Mouse (Mus musculus) frontal cortex, postnatal 36 days (tissue): ENCODE measurements at regions not wholly inside any gene's neighbourhood (a gene's known extent, or its start where the extent isn't known, plus 50 kb on each side); places are given as distances from the start of the nearest gene placed in this dataset.

Source experiments
- DNase-seq, 2 experiments: peaks; one replicate each; pipeline ENCODE4 v3.0.0; 2022; ENCODE audit warnings: low spot score in 2 of 2

DNA sequence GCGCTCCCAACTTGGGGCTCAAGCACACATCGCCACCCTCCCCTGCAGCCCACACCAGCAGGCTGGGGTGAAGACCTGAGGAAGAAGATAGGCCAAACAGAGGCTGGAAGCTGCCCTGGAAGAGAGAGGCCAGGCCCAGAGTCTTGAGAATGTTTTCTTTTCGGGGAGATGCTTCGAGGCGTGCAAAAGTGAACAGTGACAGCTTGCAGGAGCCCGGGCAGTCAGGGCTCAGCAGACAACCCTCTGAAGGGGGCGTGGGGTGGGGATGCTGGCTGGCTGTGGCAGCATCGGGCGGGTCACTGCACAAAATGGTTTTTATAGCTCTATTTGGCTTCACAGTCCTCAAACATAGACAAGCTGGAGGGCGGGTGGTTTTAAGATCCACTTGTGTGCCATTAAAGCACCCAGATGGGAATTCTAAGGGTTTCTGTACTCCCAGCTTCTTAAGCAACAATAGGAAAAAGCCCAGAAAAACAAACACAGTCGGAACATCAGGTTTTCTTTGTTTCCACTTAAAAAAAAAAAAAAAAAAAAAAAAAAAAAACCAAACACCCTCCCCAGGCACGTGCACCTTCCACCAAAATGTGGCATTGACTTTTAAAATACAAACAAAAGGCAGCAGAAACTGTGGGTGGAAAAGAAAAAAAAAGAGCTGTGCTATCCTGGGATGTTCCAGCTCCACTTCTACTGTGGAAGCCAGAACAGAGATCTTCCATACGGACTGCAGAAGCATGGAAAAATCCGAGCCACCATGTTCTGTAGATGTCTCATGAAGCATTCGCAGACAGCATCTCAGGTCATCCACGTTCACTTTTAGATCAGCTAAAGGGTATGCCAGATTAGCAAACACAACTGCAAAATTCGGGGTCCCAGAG is 123.5 kb downstream of the Ly86 start:
- DNase-seq: no peak

DNA sequence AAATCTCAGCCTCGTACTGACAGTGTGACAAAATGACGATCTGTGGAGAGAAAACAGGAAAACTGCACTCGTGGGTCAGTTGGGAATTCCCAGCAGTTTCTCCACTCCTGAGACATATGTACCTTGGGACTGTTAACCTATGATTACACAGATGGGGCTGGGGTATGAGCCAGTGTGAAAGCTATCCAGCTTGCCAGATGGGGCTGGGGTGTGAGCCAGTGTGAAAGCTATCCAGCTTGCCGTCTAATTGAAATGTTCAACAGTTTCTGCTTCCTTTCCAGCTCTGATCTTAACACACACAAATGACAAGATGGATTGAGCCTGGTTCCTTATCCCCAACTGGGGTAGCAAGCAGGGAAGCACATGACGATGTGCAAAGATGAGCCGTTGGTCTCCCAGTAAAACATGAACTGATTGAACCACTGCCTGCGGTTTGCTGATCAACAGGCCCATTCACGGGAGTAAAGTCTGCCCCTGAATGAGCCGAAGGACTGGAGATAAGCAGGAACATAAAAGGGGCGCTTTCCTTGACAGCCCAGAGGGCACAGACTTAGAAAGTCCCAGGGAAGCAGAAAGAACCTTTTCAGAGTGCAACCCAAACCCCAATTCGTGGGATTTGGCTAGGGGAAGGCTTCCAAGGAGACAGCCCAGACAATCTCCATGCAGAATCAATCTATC is 125.4 kb downstream of the Ly86 start:
- no peak for DNase-seq

DNA sequence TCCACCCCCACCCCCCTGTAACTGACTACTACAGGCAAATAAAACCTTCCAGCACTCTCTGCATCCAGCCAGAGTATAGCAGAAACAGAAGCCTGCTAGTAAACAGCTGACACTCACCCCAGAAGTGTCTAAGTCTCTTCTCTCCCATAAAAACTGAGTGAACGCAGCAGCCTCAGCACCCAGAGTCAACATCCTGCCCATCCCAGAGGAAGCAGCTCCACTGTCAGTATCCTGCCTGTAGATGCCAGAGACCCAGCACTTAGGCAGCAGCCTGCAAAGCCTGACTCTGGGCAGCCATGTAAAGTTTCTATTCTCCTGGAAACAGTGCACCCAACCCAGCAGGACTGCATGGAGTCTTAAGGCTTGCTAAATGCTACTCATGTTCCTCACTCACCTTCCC is 128.4 kb downstream of the Ly86 start:
- DNase-seq: no peak

DNA sequence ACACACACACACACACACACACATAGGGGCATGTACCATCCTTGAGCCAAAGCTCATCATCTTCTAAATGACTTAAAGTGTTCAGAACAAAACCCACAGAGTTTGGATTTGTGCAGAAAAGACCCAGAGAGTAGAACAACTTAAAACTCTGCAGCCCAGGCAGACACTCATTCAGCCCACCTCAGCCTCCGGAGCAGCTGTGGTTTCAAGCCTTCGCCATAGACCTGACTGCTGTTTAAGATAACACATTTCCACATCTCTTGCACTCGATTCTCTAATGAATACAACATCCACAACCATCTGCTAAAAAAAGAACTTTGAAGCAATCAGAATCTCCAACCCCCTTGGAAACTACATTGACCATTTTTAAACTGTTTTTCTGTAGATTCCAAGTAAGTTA is 130.8 kb downstream of the Ly86 start:
- DNase-seq: no peak

DNA sequence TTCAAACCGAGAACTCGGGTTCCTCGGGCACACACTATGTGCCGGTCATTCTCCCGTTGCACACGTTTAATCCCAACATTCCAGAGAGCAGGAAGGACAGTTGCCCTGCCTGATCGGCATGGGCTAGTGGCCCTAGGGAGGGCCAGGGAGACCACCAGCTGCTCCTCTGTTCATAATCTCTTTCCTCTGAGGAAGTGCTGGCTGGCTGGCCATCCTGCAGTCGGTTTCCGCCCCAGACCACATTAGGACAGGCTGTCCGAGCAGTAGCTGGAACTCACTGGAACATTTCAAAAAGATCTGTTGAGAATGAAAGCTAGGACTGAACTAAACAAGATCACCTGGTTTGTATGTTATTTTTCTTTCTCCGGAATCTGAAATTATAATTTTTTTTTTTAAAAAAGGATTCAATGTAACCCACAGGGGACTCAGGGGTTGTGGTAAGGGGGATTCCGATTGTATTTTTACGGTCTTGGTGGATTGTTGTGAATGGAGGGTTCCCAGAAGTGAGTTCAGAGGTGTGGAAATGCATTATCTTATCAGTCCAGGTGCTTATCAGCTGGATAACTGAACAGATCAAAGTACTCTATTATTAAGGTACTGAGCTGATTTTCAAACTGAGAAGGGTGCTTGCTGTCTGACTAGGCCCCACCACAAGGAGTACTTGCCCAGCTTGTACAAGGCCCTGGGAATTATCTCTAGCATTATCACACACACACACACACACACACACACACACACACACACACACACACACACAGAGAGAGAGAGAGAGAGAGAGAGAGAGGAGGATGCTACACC is 131.4 kb downstream of the Ly86 start:
- no peak for DNase-seq

DNA sequence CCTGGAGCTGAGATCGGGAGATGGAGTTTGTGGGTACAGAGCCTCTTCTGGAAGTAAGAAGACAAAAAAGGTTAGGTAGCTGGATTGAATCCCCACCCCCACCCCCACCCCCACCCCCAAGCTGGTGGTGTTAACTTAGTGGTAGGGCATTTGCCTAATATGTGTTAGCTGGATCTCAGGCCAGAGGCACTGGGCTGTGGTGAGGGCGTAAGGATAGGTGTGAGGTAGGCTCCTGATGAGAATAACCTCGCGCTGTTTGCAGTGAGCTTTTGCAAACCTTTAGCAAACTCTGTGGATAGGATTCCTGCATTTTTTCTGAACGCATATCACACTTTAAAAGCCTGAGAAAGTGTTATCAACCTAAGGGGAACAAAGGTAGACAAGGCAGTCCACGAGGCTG is 132.3 kb downstream of the Ly86 start:
- no peak for DNase-seq

DNA sequence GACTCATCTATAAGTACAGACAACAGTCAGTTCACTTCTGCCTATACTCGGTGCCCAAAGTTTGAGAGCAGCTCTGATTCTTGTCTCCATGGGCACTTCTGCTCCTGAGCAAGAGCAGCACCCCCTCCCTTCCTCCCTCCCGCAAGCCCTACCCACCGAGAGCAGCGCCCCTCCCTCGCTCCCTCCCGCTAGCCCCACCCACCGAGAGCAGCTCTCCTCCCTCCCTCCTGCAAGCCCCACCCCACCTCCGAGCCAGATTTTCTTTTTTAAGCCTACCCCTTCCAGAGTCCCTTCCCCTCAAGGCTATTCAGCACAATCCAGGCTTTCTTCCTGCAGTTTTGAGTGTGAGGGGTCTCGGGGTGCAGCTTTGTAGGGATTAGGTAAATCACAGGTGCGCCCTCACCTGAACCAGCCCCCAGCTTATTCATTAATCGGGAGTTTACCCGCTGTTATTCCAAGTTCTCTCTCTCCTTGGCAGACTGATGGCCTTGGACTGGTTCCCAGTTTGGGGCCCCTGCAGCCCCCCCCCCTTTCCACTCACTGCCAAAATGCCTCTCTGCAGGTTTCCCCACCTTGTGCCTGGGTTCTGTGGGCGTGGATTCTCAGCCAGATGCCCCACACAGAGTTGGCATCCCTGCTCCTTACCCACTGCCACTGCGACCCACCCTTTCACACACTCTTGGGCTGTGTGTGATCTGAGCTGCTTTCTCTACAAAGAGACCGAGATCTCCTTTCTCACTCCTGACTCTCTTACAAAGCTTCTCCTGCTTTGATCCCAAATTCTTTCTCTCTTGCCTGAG is 132.9 kb downstream of the Ly86 start:
- DNase-seq: no peak

DNA sequence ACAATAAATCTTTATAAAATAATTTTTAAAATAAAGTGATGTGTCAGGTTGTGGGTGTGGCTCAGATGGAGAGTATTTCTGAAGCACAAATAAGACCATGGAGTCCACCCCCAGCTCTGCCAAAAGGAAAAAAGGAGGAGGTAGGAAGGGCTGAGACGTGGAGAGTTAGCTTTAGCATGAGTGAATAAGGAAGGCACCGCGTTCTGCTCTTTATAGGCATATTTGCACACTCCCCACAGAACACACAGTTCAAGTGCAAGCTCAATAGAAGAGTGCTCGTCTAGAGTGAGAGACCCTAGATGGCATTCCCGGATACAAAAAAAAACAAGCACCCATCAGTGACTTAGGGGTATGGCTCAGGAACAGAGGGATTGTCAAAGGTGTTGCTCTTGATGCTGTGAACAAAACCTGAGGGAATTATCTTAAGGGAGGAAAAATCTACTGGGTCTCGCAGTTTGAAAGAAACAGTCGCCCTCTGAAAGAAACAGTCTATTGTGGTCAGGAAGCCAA is 134.2 kb downstream of the Ly86 start:
- no peak for DNase-seq

DNA sequence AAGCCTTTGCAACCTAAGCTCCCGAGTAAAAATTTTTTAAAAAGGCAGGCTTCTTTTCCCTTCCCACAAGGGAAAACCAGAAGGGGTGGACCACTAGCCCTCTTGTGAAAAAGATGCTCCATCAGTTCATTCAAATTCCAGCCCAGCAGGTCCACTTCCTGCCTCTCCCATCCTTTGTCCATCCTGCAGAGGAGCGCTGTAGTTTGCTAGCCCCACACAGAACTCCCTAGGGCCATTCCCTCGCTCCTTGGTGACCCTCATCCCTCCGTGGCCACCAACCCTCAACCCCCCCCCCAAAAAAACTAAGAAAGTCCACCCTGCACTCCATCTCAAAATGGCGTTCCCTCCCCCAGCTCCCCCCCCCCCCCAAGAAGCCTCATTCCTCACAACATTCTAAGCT is 136.5 kb downstream of the Ly86 start:
- no peak for DNase-seq

DNA sequence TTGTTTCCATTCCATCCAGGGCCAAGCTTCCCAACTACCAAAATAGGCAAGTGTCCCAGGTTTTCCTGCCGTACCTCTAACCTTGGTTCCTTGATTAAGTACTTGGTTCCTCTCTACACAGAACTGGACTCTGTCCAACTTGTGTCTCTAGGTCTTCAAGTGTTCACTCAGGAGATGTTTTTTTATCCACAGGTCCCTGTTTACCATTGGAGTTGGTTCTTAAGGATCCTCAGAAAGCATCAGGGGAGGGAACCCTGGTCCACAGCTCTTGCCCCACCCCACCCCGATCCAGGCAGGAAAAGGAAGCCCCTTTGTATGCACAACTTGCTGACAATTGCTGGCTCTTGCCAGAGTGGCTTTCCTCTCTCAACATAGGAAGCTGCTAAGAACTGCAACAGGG is 137.0 kb downstream of the Ly86 start:
- no peak for DNase-seq

DNA sequence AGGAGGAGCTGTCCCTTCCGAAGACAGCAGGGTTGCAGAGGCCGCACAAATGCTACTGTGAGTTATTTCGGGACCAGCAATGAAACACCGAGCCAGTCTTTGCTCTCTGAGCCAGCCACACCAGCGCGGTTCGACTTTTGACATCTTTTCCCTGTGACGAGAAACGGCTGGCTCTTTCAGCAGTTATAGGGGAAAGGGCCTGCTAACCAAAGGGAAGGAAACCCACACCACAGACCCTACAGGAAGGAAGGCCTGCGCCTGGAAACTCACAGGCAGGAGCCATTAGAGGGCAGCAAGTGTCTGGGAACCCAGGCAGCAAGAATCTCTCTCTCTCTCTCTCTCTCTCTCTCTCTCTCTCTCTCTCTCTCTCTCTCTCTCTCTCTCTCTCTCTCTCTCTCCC is 137.6 kb downstream of the Ly86 start:
- DNase-seq: peak; percentile 31 to 48

DNA sequence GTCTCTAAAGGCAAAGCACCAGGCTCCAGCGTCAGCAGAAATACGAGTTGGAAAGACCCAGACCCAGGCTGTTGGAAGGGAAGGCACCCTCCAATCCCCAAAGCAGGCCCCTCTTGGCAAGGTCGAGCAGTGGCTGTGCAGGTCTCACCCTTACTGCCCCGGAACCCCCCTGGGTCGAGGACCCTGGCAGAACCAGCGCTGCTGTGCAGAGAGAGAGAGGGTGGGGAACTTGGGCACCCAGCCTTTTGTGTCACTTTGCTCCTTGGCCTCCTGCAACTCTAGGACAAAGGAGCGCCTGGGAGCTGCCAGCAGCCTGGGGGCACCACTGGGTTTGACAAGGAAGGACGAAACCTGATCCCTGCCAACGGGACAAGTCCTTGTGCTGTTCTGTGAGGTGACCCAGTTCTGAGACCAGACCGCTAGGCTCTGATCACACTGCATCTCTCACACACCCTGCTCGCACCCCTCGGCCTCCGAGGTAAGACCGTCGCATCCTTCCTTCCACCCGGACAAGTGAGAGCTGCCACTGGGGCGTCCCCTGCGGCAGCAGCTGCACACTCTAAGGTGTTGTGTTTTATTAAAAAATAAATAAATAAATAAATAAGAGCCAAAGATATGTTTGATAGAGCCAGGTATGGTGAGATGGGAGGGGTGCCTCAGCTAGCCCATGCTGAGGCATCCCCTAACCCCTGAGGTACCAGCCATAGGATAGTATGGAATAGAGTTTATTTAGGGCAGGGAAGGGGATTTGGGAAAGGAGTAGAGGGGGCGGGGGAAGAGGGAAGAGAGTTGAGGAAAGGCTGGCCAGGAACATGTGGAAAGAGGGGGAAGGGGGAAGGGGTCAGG is 138.2 kb downstream of the Ly86 start:
- DNase-seq: no peak

DNA sequence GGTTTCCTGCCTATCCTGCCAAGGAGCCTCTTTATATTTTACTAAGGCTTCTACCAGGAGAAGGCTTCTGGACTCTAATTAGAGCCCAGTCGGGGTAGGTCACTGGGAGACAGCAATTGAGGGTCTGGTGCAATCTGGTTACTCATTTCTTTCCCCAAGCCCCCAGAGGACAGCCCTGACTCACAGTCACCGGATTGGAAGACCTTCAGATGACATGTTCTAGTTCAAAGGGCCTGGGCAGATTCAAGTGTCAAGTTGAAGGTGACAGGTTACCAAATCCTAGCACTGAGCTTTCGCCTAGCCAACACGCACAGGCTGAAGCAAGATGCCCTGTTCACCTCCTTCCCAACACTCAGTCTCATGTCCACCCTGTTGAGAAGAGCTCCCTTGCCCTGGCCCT is 139.6 kb downstream of the Ly86 start:
- no peak for DNase-seq

DNA sequence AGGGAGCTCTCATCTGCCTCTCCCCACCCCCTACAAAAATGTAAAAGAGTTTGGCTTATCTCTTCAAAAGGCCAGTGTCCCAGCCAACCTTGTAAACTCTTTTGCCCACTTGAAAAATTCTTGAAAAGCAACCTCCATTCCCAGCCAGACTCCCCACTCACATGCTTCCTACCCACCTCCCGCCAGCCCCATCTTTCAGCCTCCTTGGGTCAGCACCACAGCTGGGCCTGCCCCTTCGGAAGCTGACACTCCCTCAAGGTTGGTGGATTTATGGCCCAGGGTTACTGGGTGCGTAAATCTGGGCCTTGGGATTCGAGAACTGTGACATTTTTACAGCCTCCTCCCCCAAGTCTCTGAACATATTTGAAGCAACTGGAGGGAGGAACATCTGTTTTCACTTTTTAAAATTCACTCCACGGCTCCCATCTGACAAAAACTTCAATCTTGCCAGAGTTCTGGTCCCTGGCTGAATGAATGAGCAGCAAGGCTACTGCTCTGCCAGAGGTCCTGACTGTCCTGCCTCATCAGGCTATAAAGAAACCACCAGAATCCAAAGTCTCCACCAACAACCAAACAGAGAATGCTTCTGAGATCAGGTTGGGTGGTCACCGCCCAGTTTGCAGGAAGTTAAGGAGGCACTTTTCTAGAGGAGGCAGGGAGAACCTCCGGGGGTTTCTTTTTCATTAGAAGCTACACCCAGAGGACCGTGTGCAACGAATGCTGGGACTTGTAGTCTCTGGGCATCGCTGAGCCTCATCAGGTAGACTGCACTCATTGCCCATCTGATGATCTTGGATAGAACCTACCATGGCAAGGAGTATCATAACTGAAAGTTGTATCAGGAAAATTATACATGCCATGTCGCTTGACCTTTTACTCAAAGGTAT is 147.3 kb downstream of the Ly86 start:
- no peak for DNase-seq

DNA sequence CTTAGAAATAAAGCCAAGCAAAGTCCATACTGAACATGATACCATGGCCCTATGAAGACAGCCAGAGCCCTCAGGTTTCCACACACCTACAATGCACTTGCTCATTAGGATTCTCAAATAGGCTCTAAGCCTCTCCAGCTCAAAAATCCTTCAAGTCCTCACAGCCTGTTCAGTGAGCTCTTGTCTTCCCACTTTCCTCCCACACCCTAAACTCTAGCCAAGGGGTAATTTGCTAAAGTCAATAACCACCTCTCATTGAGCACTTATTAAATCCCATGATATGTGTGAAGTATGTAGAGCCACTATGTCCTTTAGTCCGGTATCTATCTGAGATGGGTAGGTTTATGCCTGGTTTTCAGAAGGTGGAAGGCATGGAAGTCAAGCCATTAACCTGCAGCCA is 148.3 kb downstream of the Ly86 start:
- no peak for DNase-seq

DNA sequence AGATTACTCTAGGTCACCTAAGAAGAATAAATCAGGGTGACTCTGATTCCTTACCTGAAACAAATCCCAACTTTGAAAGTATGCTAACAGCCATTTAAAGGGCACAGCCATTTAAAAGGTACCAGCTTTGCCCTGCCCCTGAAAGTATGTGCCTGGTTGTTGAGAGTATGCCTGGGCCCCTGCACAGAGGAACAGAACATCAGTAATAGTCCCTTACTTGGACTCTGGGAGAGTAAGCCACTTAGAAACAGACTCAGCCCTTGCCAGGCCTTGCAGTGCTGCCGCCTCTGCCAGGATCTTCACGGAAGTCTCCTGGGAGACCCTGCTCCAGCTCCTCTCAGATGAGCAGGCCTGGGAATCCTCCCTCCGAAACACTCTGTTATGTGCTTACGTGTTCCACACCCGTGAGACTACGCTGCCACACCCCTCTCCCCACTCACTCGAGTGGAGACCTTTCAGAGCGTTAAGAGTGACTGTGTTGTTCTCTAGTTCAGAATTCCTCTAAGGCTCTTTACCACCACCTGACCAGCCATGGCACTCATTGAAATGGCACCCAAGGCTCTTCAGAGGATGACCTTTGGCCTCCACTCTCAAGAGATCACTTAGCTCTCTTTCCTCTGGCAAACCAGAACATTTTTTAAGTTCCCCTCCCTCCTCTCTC is 150.4 kb downstream of the Ly86 start:
- no peak for DNase-seq

DNA sequence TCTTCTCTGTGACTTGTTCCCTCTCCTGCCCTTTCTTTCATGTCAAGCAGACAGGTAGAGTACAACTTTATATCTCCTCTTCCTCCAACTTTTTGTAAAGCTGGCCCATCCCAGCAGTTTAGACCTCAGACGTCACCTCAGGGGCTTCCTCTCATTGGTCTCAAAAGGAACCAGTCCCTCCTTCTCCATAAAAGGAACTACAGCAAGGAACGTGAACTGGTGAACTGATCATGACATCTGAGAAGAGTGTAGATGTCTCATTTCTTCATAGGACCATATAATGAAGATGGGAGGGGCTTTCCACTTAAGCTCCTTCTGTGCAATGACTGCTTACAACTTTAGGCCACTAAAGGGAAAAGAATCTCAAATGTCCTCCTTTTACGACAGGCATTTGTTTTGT is 153.0 kb downstream of the Ly86 start:
- no peak for DNase-seq

DNA sequence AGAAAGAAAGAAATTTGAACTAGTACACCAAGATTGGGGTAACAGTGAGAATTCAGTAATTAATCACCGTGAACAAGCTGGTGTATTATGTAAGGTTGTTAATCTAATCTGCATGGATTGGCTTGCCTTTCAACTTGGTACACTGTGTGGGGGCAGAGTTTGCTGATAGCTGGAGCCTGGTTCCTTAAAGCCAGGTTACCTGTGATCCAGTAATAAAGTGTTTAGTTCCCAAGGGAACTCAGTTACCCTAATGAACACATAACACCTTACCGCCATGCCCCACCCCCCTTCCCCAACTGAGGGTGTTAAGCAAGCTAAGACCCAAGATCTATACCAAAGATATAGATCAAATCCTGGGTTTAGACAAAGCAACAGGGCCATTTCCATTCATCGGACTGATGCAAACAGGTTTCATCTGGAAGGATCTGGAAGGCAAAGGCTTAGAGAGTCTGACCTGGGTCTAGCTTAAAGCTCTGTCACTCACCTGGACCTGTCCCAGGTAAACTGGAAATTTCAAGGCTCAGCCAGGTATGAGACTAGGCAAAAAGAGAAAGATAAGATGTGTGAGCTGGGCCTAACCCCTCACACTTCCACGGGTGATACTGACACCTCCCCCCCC is 155.8 kb downstream of the Ly86 start:
- no peak for DNase-seq

DNA sequence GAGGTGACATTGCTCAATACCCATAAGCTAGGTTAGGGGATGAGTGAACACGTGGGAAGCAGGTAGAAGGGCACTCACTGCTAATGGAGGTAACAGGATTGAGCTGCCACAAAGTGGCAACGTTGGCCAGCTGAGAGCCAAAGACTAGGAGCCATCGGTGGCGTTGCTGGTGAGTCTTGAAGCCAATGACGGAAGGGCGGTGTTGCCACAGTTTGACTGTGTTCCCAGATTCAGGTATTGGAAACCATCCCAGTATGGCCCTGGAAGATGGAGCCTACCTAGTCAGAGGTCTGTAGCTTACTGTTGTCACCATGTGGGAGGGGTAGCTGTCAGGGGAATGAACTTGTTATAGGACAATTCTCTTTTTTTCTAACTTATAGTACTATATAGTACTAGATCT is 158.4 kb downstream of the Ly86 start:
- no peak for DNase-seq
